Mouse (Mus musculus) thymus, adult 2 months (tissue): ENCODE data around the gene Zdhhc1.

Source experiments
- CTCF ChIP-seq: fragments of 200-500 bp; IDR thresholded peaks from 2 replicates; pipeline ENCODE4 v1.5.1; 2012; ENCODE audit warnings: mild to moderate bottlenecking, control low read depth, low read length, moderate library complexity, borderline replicate concordance; ENCODE audit not compliant: control insufficient read depth, poor library complexity, insufficient read depth; ENCODE audit errors: extremely low read depth
- POLR2A ChIP-seq: fragments of 200-500 bp; IDR thresholded peaks from 2 replicates; pipeline ENCODE4 v1.6.1; 2012; ENCODE audit warnings: mild to moderate bottlenecking, low read length, control low read depth, moderate library complexity; ENCODE audit not compliant: control insufficient read depth, poor library complexity, insufficient read depth; ENCODE audit errors: extremely low read depth

DNA sequence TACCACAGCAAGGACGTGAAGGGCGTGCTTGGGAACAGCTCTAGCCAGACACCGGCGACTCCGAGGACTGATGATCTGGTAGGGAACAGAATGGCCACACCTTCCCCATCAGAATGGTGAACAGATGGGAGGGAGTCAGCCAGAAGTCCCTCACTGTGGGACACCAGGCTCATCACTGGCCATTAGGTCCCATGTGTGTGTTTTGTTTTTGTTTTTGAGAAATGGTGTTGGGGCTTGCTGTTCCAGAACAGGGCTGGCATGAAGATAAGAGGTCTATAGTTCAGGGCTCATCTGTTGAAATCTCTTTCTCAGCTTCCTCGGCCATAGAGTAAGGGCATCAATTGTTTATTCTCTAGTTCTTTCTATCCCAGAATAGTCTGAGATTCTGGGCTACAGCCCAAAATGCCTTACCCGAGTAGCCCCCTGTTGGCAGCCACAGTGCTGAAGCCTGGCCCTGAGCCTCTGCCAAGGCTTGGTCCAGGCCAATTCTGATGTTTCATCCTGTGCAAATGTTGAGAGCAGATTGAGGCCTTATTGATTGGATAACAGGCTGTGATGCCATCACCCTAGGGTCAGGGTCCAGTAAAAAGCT lies 29.9 kb downstream of the Zdhhc1 start:
- TF ChIP-seq CTCF (no peak), POLR2A (no peak)
